Mouse (Mus musculus) intestine, embryonic 15.5 days (tissue): ENCODE results near the gene Rnf212b. TPM values are rescaled to one million over a fixed set of nuclear protein-coding genes. Genes with fewer than 3 reads are reported as not detected.
"Not testable (repeated sequence)": the region's sequence is repeated elsewhere in the genome, so short reads cannot be mapped to it uniquely, and the experiment has no call there.

ENCODE experiments used
- ATAC-seq: fragments of 200-750 bp; cut with Nextera tagmentation; 2 replicates; pipeline ENCODE4 v1.8.0; 2017; ENCODE audit warnings: moderate TSS enrichment, moderate library complexity
- H3K27ac ChIP-seq: fragments of 300-500 bp; sonication (generic); 2 replicates; pipeline ENCODE4 v1.5.1; 2015; ENCODE audit warnings: mild to moderate bottlenecking, inconsistent platforms
- H3K27me3 ChIP-seq: fragments of 300-500 bp; sonication (generic); replicated peaks from 2 replicates; pipeline ENCODE4 v1.6.1; 2015; ENCODE audit warnings: inconsistent platforms
- H3K36me3 ChIP-seq: fragments of 300-500 bp; sonication (generic); 2 replicates; pipeline ENCODE4 v1.6.1; 2015; ENCODE audit warnings: inconsistent platforms
- H3K4me1 ChIP-seq: fragments of 300-500 bp; sonication (generic); replicated peaks from 2 replicates; pipeline ENCODE4 v1.6.1; 2015; ENCODE audit warnings: inconsistent platforms
- H3K4me2 ChIP-seq: fragments of 300-500 bp; sonication (generic); replicated peaks from 2 replicates; pipeline ENCODE4 v1.6.1; 2015; ENCODE audit warnings: mild to moderate bottlenecking, inconsistent platforms
- H3K4me3 ChIP-seq: fragments of 300-500 bp; sonication (generic); replicated peaks from 2 replicates; pipeline ENCODE4 v1.5.1; 2015; ENCODE audit warnings: inconsistent platforms
- H3K9ac ChIP-seq: fragments of 300-500 bp; sonication (generic); 2 replicates; pipeline ENCODE4 v1.6.1; 2015; ENCODE audit warnings: inconsistent platforms
- H3K9me3 ChIP-seq: fragments of 300-500 bp; sonication (generic); 2 replicates; pipeline ENCODE4 v1.6.1; 2016; ENCODE audit warnings: inconsistent platforms
- WGBS: fragments of 180-500 bp; shearing (Covaris S2); methylation state at CpG from one replicate; pipeline ENCODE4 v1.1.7; 2015; 5-methylcytosine and 5-hydroxymethylcytosine counted together
- polyA plus RNA-seq: library from polyadenylated mRNA; unstranded; fragments of >200 nt; fragmentation: Nextera tagmentation; extraction: Ambion mirVana; gene quantifications from 2 replicates; pipeline ENCODE4 v1.2.1, GENCODE M21; 2015

Gene Rnf212b
- not detected in 2 replicates for polyA plus RNA-seq

- WGBS: 84% methylated on average over 29 of the region's 29 CpGs
- ATAC-seq: no peak
- H3K36me3 ChIP-seq: no peaks in the 10 kb centered on the region
Measured at GRCm38 (mm10) chr14:54813991-54814390, at the start of gene Rnf212b. Gene Rnf212b (plus strand): TSS chr14:54814141.

GRCm38 (mm10) chr14:54766937-54767336 lies 47.0 kb upstream of the Rnf212b start:
- not testable (repeated sequence) for H3K36me3 ChIP-seq, H3K27ac ChIP-seq, ATAC-seq, H3K9me3 ChIP-seq, H3K4me3 ChIP-seq, H3K27me3 ChIP-seq, H3K9ac ChIP-seq, H3K4me2 ChIP-seq, H3K4me1 ChIP-seq
- 90% methylated on average over 7 of the region's 7 CpGs for WGBS

More at GRCm38 (mm10) chr14:54813991-54814390, at the start of gene Rnf212b:
- Histone ChIP-seq H3K9ac (no peak within 1 kb of the TSS), H3K4me3 (no peak within 1 kb of the TSS), H3K4me1 (no peaks in the 10 kb centered on the region), H3K27me3 (no peaks in the 10 kb centered on the region), H3K27ac (no peak within 1 kb of the TSS), H3K9me3 (no peaks in the 10 kb centered on the region), H3K4me2 (no peak within 1 kb of the TSS)

- WGBS: 81% methylated on average over 10 of the region's 10 CpGs
- Histone ChIP-seq H3K27me3 (no peaks in the 10 kb centered on the region), H3K36me3 (no peaks in the 10 kb centered on the region), H3K4me3 (no peak overlapping the region), H3K9ac (no peak overlapping the region), H3K4me2 (no peak overlapping the region), H3K4me1 (no peaks in the 10 kb centered on the region), H3K27ac (no peak overlapping the region), H3K9me3 (no peaks in the 10 kb centered on the region)
- no peak for ATAC-seq
Measured at GRCm38 (mm10) chr14:54768314-54769067, 45.5 kb upstream of the Rnf212b start.

GRCm38 (mm10) chr14:54769068-54769425 lies 44.9 kb upstream of the Rnf212b start:
- ATAC-seq: no peak

GRCm38 (mm10) chr14:54770373-54770772 lies 43.6 kb upstream of the Rnf212b start:
- no peak for ATAC-seq
- no peaks in the 10 kb centered on the region for H3K4me1 ChIP-seq
- H3K9me3 ChIP-seq: no peaks in the 10 kb centered on the region
- H3K27ac ChIP-seq: no peak overlapping the region
- no peak overlapping the region for H3K9ac ChIP-seq
- no peak overlapping the region for H3K4me3 ChIP-seq
- no peaks in the 10 kb centered on the region for H3K36me3 ChIP-seq
- no peak overlapping the region for H3K4me2 ChIP-seq
- 91% methylated on average over 5 of the region's 5 CpGs for WGBS
- H3K27me3 ChIP-seq: no peaks in the 10 kb centered on the region

More at GRCm38 (mm10) chr14:54769068-54769425, 44.9 kb upstream of the Rnf212b start:
- no peak overlapping the region for H3K9ac ChIP-seq
- H3K36me3 ChIP-seq: no peaks in the 10 kb centered on the region
- WGBS: 90% methylated on average over 5 of the region's 5 CpGs
- H3K4me3 ChIP-seq: no peak overlapping the region
- no peaks in the 10 kb centered on the region for H3K27me3 ChIP-seq
- no peak overlapping the region for H3K27ac ChIP-seq
- no peaks in the 10 kb centered on the region for H3K4me1 ChIP-seq
- H3K4me2 ChIP-seq: no peak overlapping the region
- no peaks in the 10 kb centered on the region for H3K9me3 ChIP-seq

- Histone ChIP-seq H3K36me3 (no peaks in the 10 kb centered on the region), H3K4me2 (no peak overlapping the region), H3K9me3 (no peaks in the 10 kb centered on the region), H3K27ac (no peak overlapping the region), H3K9ac (no peak overlapping the region), H3K4me1 (no peaks in the 10 kb centered on the region), H3K27me3 (no peaks in the 10 kb centered on the region), H3K4me3 (no peak overlapping the region)
- no peak for ATAC-seq
- 74% methylated on average over 20 of the region's 20 CpGs for WGBS
Measured at GRCm38 (mm10) chr14:54772333-54772856, 41.5 kb upstream of the Rnf212b start.

GRCm38 (mm10) chr14:54775534-54776041 lies 38.4 kb upstream of the Rnf212b start:
- ATAC-seq: no peak
- WGBS: 90% methylated on average over 7 of the region's 7 CpGs
- H3K9me3 ChIP-seq: no peaks in the 10 kb centered on the region
- 0 out of 2 replicates have a peak, but pooled peaks cover 4% of the 10 kb centered on the region for H3K4me1 ChIP-seq
- H3K4me2 ChIP-seq: no peak overlapping the region
- H3K36me3 ChIP-seq: no peaks in the 10 kb centered on the region
- no peak overlapping the region for H3K27ac ChIP-seq
- no peaks in the 10 kb centered on the region for H3K27me3 ChIP-seq
- H3K4me3 ChIP-seq: no peak overlapping the region
- no peak overlapping the region for H3K9ac ChIP-seq

GRCm38 (mm10) chr14:54776768-54777167 lies 37.2 kb upstream of the Rnf212b start:
- Histone ChIP-seq H3K36me3 (no peaks in the 10 kb centered on the region), H3K4me3 (no peak overlapping the region), H3K27ac (no peak overlapping the region), H3K9me3 (no peaks in the 10 kb centered on the region), H3K27me3 (no peaks in the 10 kb centered on the region), H3K9ac (no peak overlapping the region), H3K4me2 (no peak overlapping the region), H3K4me1 (0 out of 2 replicates have a peak, but pooled peaks cover 8% of the 10 kb centered on the region)
- ATAC-seq: no peak
- WGBS: 68% methylated on average over 5 of the region's 5 CpGs

- 80% methylated on average over 4 of the region's 4 CpGs for WGBS
- H3K27ac ChIP-seq: no peak overlapping the region
- H3K27me3 ChIP-seq: no peaks in the 10 kb centered on the region
- ATAC-seq: no peak
- no peak overlapping the region for H3K4me2 ChIP-seq
- H3K4me1 ChIP-seq: 0 out of 2 replicates have a peak, but pooled peaks cover 11% of the 10 kb centered on the region
- H3K9me3 ChIP-seq: no peaks in the 10 kb centered on the region
- H3K9ac ChIP-seq: no peak overlapping the region
- H3K4me3 ChIP-seq: no peak overlapping the region
- H3K36me3 ChIP-seq: no peaks in the 10 kb centered on the region
Measured at GRCm38 (mm10) chr14:54777893-54778292, 36.0 kb upstream of the Rnf212b start.

GRCm38 (mm10) chr14:54780084-54780483 lies 33.9 kb upstream of the Rnf212b start:
- Histone ChIP-seq H3K4me3 (peak overlapping the region; percentile 47), H3K9ac (peak overlapping the region; percentile 46; the same call in 1 of the 2 replicates)

GRCm38 (mm10) chr14:54780836-54781609 lies 32.9 kb upstream of the Rnf212b start:
- Histone ChIP-seq H3K9ac (peak overlapping the region; percentile 46), H3K36me3 (no peaks in the 10 kb centered on the region), H3K4me1 (0 out of 2 replicates have a peak, but pooled peaks cover 11% of the 10 kb centered on the region), H3K4me3 (peak overlapping the region; percentile 47), H3K27me3 (no peaks in the 10 kb centered on the region), H3K27ac (peak overlapping the region; percentile 59), H3K9me3 (no peaks in the 10 kb centered on the region), H3K4me2 (peak overlapping the region; percentile 89)
- peak; percentile 81 for ATAC-seq
- WGBS: 2% methylated on average over 35 of the region's 35 CpGs

More at GRCm38 (mm10) chr14:54780084-54780483, 33.9 kb upstream of the Rnf212b start:
- no peak for ATAC-seq
- H3K4me2 ChIP-seq: peak overlapping the region; percentile 89
- H3K36me3 ChIP-seq: no peaks in the 10 kb centered on the region
- no peak overlapping the region for H3K27ac ChIP-seq
- whole genome bisulfite sequencing: 88% methylated on average over 9 of the region's 9 CpGs
- 0 out of 2 replicates have a peak, but pooled peaks cover 11% of the 10 kb centered on the region for H3K4me1 ChIP-seq
- H3K9me3 ChIP-seq: no peaks in the 10 kb centered on the region
- no peaks in the 10 kb centered on the region for H3K27me3 ChIP-seq
